Mouse (Mus musculus) testis, adult 2 months (tissue): ENCODE measurements around the gene Cacna1d.

Source experiments
- CTCF ChIP-seq: fragments of 200-500 bp; IDR thresholded peaks from 2 replicates; pipeline ENCODE4 v1.5.1; 2012; ENCODE audit warnings: low read depth, mild to moderate bottlenecking, inconsistent platforms, low read length, moderate library complexity; ENCODE audit not compliant: control insufficient read depth, insufficient read depth, insufficient replicate concordance
- POLR2A ChIP-seq: fragments of 200-500 bp; IDR thresholded peaks from 2 replicates; pipeline ENCODE4 v1.6.1; 2012; ENCODE audit warnings: low read depth, mild to moderate bottlenecking, inconsistent platforms, low read length, moderate library complexity; ENCODE audit not compliant: control insufficient read depth

DNA sequence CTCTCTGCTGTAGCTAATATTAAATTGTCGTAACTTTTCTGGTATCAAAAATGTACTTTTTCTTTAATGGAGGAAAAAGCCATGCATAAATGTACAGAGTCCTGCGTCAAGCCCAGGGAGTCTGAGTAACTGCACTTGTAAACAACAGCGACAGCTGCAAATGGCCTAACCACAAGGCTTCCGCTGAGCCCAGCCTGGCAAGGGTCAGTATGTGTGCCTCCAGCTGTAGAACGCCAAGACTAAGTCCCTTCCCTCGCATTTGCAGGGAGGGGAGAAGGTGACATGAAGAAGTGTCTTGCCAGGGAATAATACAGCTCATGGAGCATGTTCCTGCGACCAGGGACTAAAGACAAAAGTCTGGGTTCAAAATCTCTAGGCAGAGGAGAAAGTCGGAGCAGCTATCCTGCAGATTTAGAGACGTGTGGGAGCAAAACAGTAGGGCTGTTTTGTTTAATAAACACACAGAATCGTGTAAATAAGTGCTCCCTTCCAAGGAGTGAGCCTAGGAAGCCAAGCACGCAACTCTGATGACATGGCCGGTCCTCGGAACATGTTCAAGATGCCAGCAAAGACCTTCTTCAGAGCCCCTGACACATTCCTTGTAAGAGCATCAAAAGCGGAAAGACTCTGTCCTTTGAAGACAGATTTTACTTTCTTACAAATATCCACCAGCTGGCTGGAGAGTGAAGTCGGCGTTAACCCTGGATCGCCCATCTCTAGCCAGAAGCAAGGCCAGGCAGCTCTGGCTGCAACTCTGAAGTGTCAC is 160.7 kb downstream of the Cacna1d start:
- TF ChIP-seq CTCF (no peak), POLR2A (no peak)
